ENCODE assay signal across 1 mouse cellular context in the genomic region with DNA sequence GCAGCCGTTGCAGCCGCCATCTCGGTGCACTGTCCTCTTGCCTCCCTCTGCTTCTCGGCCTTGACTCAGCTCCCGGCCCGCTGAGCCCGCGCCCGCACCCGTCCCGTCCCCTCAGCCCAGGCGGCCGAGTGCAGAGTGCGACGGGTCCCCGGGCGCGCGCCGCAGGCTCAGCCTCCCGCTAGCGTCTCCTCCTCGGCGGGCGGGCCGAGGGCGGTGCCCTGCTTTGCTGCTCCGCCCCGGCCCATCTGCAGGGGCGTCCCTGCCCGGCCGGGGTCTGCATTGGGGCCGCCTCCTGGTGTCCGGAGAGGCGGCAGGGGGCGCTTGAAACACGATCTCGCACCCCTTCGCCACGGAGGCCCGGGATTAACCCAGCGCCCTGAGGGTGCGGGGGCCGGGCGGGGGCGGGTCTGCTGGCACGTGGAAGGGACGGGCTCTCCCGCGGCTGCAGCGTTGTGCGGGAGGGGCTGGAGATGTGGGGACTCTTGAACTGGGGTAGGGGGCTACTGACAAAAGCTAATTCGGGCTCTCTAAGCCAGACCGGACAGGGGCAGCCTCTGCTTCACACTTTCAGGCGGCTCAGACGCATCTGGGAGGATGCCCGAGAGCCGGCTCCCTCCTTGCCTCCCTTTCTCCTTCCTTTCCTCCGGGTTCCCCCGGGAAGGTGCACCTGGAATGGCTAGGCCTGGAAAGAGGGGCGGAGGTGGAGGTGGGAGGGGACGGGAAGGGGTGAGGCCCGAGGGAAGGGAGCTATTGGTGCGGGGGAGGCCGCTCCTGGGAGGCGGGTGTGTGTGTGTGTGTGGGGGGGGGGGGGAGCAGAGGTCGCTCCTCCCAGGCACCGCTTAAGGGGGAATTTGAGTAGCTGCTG.
TF ChIP-seq lines count a peak whose summit lies in the region.

No protein-coding gene starts in this region.

TF ChIP-seq in MEL, 35 proteins besides CTCF, POLR2A, EP300 and RAD21:
- peak; percentile 44 for TF ChIP-seq NELFE (IDR thresholded peaks at IDR 0.05; ENCODE audit: low read depth, low read length)
- TF ChIP-seq TCF12 (IDR thresholded peaks at IDR 0.05; ENCODE audit: low read depth, low read length): peak; percentile 46
- no peak for TF ChIP-seq GABPA (IDR thresholded peaks at IDR 0.05; ENCODE audit: low read depth, low read length)
- TF ChIP-seq ETS1 (IDR thresholded peaks at IDR 0.05; ENCODE audit: low read depth, low read length): 0 out of 2 replicates have a peak, but pooled peaks have one; percentile 16
- no peak for TF ChIP-seq SMC3 (IDR thresholded peaks at IDR 0.05; ENCODE audit: low read depth, low read length)
- TF ChIP-seq MXI1 (IDR thresholded peaks at IDR 0.05; ENCODE audit: low read depth, low read length): peak; percentile 92
- TF ChIP-seq GATA1 (IDR thresholded peaks at IDR 0.05; ENCODE audit: low read depth, low read length): no peak
- TF ChIP-seq POLR2AphosphoS2 (IDR thresholded peaks at IDR 0.05; ENCODE audit: low read length): no peak
- TF ChIP-seq ZMIZ1 (IDR thresholded peaks at IDR 0.05; ENCODE audit: low read depth, low read length): 0 out of 2 replicates have a peak, but pooled peaks have one; percentile 38
- TF ChIP-seq HCFC1 (IDR thresholded peaks at IDR 0.05; ENCODE audit: low read depth, low read length): peak; percentile 45; the same call in 1 of the 2 replicates
- no peak for TF ChIP-seq ELF1 (IDR thresholded peaks at IDR 0.05; ENCODE audit: low read depth, low read length)
- no peak for TF ChIP-seq CHD1 (IDR thresholded peaks at IDR 0.05; ENCODE audit: low read depth, low read length)
- no peak for TF ChIP-seq CHD2 (IDR thresholded peaks at IDR 0.05; ENCODE audit: low read length)
- no peak for TF ChIP-seq TAL1 (IDR thresholded peaks at IDR 0.05; ENCODE audit: low read length)
- no peak for TF ChIP-seq ZNF384 (IDR thresholded peaks at IDR 0.05; ENCODE audit: low read depth, low read length)
- TF ChIP-seq SIN3A (IDR thresholded peaks at IDR 0.05; ENCODE audit: low read length): peak; percentile 70; the same call in 1 of the 2 replicates
- 0 out of 2 replicates have a peak, but pooled peaks have one; percentile 12 for TF ChIP-seq USF1 (IDR thresholded peaks at IDR 0.05; ENCODE audit: low read depth, low read length)
- TF ChIP-seq MAZ (IDR thresholded peaks at IDR 0.05; ENCODE audit: low read depth, low read length): peak; percentile 90; the same call in 1 of the 2 replicates
- TF ChIP-seq MYC (IDR thresholded peaks at IDR 0.05; ENCODE audit: low read depth, low read length): 0 out of 2 replicates have a peak, but pooled peaks have one; percentile 35
- peak; percentile 3; the same call in 1 of the 2 replicates for TF ChIP-seq ZC3H11A (IDR thresholded peaks at IDR 0.05; ENCODE audit: low read depth, low read length)
- peak; percentile 28; the same call in 1 of the 2 replicates for TF ChIP-seq NRF1 (IDR thresholded peaks at IDR 0.05; ENCODE audit: insufficient read depth, low read depth, low read length, poor library complexity, severe bottlenecking)
- peak; percentile 61; the same call in 1 of the 2 replicates for TF ChIP-seq BHLHE40 (IDR thresholded peaks at IDR 0.05; ENCODE audit: borderline replicate concordance, low read depth, low read length)
TF ChIP-seq in MEL: peak in this region for 13.
